Mouse (Mus musculus): ENCODE data around the gene Pik3r5. TPM values are rescaled to one million over a fixed set of nuclear protein-coding genes. Genes with fewer than 3 reads are reported as not detected.

Pik3r5 gene
- total and polyA plus RNA-seq, 3 experiments = 3.5 to 9.4 (median 5.7) TPM

GRCm38 (mm10) chr11:68408127-68408526, 23.8 kb upstream of the Pik3r5 start:
- H3K27me3 ChIP-seq (replicated peaks) = no peaks in the 10 kb centered on the region
- no peaks in the 10 kb centered on the region for H3K79me2 ChIP-seq (replicated peaks; ENCODE audit: control insufficient read depth, extremely low read depth, insufficient read depth, poor library complexity, severe bottlenecking)
- H3K9ac ChIP-seq (ENCODE audit: insufficient read depth, low read depth) = no peak overlapping the region
- H3K9me3 ChIP-seq (replicated peaks; ENCODE audit: low read length) = peaks cover under 1% of the 10 kb centered on the region
- H3K4me1 ChIP-seq (ENCODE audit: control insufficient read depth in 1 of 2, insufficient read depth in 2 of 2) = peaks cover 0 to 11% of the 10 kb centered on the region in 2 experiments; a peak in 2 of 4 replicates
- dilution Hi-C loops (cut with MboI; ENCODE audit: extremely low pct_ligation_motif_present, extremely low pct_unique_long_range_greater_than_20kb, low sequenced_read_pairs) = no loop called here
- DNase-seq (ENCODE audit: extremely low read depth) = peak; percentile 86
- TF ChIP-seq EP300 (IDR thresholded peaks at IDR 0.05; ENCODE audit: low read length) (no peak), ELF1 (IDR thresholded peaks at IDR 0.05; ENCODE audit: low read depth, low read length) (no peak; the same call in 1 of the 2 replicates), GABPA (IDR thresholded peaks at IDR 0.05; ENCODE audit: insufficient replicate concordance, low read depth, low read length) (no peak), USF1 (IDR thresholded peaks at IDR 0.05; ENCODE audit: low read depth, low read length) (no peak), RCOR1 (conservative IDR thresholded peaks at IDR 0.05; ENCODE audit: low read depth, low read length) (0 out of 2 replicates have a peak, but pooled peaks have one; percentile 40), ETS1 (conservative IDR thresholded peaks at IDR 0.05; ENCODE audit: low read depth, low read length) (no peak), POLR2AphosphoS2 (IDR thresholded peaks at IDR 0.05; ENCODE audit: low read depth, low read length) (no peak), ZC3H11A (IDR thresholded peaks at IDR 0.05; ENCODE audit: low read depth, low read length) (peak; percentile 97), MAFK (IDR thresholded peaks at IDR 0.05; ENCODE audit: insufficient replicate concordance, low read length) (no peak), USF2 (conservative IDR thresholded peaks at IDR 0.05; ENCODE audit: low read depth, low read length) (no peak), CHD2 (IDR thresholded peaks at IDR 0.05; ENCODE audit: low read length) (no peak), JUN (IDR thresholded peaks at IDR 0.05; ENCODE audit: insufficient read depth, low read depth, low read length) (no peak), NELFE (IDR thresholded peaks at IDR 0.05; ENCODE audit: low read depth, low read length) (peak; percentile 57; the same call in 1 of the 2 replicates), E2F4 (IDR thresholded peaks at IDR 0.05; ENCODE audit: insufficient replicate concordance, low read depth, low read length) (peak; percentile 56; the same call in 1 of the 2 replicates), TCF12 (IDR thresholded peaks at IDR 0.05; ENCODE audit: low read depth, low read length) (peak; percentile 36; the same call in 1 of the 2 replicates), BHLHE40 (IDR thresholded peaks at IDR 0.05; ENCODE audit: low read depth, low read length) (no peak), ZKSCAN1 (IDR thresholded peaks at IDR 0.05; ENCODE audit: borderline replicate concordance, low read depth, low read length) (no peak), SMC3 (IDR thresholded peaks at IDR 0.05; ENCODE audit: low read depth, low read length) (peak; percentile 97), CTCF (conservative IDR thresholded peaks at IDR 0.05 in 1 of 2, IDR thresholded peaks at IDR 0.05 in 1 of 2; ENCODE audit: low read depth in 2 of 2, low read length in 2 of 2) (peak; percentile 88 to 99), MXI1 (IDR thresholded peaks at IDR 0.05; ENCODE audit: low read depth, low read length) (no peak; the same call in 1 of the 2 replicates), JUND (conservative IDR thresholded peaks at IDR 0.05; ENCODE audit: low read depth, low read length) (peak; percentile 59; the same call in 1 of the 2 replicates), POLR2A (IDR thresholded peaks at IDR 0.05; ENCODE audit: low read depth, low read length) (no peak), MAZ (IDR thresholded peaks at IDR 0.05; ENCODE audit: low read depth, low read length) (no peak; the same call in 1 of the 2 replicates), UBTF (IDR thresholded peaks at IDR 0.05; ENCODE audit: low read depth, low read length) (no peak), MEF2A (IDR thresholded peaks at IDR 0.05; ENCODE audit: borderline replicate concordance, low read depth, low read length) (0 out of 2 replicates have a peak, but pooled peaks have one; percentile 26), MAX (IDR thresholded peaks at IDR 0.05; ENCODE audit: low read length) (peak; percentile 40; the same call in 1 of the 2 replicates), KAT2A (IDR thresholded peaks at IDR 0.05; ENCODE audit: insufficient replicate concordance, low read length) (no peak), HCFC1 (IDR thresholded peaks at IDR 0.05; ENCODE audit: low read depth, low read length) (no peak), IRF4 (IDR thresholded peaks at IDR 0.05; ENCODE audit: low read depth, low read length) (peak; percentile 42; the same call in 1 of the 2 replicates), NRF1 (IDR thresholded peaks at IDR 0.05; ENCODE audit: low read depth, low read length) (0 out of 2 replicates have a peak, but pooled peaks have one; percentile 13), PAX5 (IDR thresholded peaks at IDR 0.05; ENCODE audit: low read length) (no peak), SIN3A (IDR thresholded peaks at IDR 0.05; ENCODE audit: low read length) (peak; percentile 52; the same call in 1 of the 2 replicates), RAD21 (IDR thresholded peaks at IDR 0.05; ENCODE audit: low read depth, low read length) (no peak; the same call in none of the 2 replicates), TBP (conservative IDR thresholded peaks at IDR 0.05; ENCODE audit: low read depth, low read length) (no peak), MYC (IDR thresholded peaks at IDR 0.05; ENCODE audit: low read depth, low read length) (peak; percentile 61; the same call in 1 of the 2 replicates), CHD1 (IDR thresholded peaks at IDR 0.05; ENCODE audit: low read depth, low read length) (no peak), ZMIZ1 (IDR thresholded peaks at IDR 0.05; ENCODE audit: low read depth, low read length) (no peak), ZNF384 (IDR thresholded peaks at IDR 0.05; ENCODE audit: low read depth, low read length) (peak; percentile 54)
- no peak overlapping the region for H3K4me3 ChIP-seq (replicated peaks in 1 of 3; ENCODE audit: low read depth in 2 of 3, low read length in 2 of 3, poor library complexity in 1 of 3)
- H3K36me3 ChIP-seq (replicated peaks in 1 of 2; ENCODE audit: control insufficient read depth in 1 of 2, insufficient read depth in 1 of 2, low read length in 1 of 2) = no peaks in the 10 kb centered on the region
- no peak overlapping the region for H3K4me2 ChIP-seq (ENCODE audit: insufficient read depth, low read depth, poor library complexity, severe bottlenecking)
- H3K27ac ChIP-seq (ENCODE audit: insufficient read depth, low read depth) = no peak overlapping the region
- in situ Hi-C loops (cut with MboI; ENCODE audit: low pct_ligation_motif_present, low pct_unique_long_range_greater_than_20kb, low sequenced_read_pairs) = loop anchor here (5.0 kb wide), 1 partner anchor 411 kb away; no protein-coding TSS in a partner anchor

Data from CH12.LX (cell line).